8 mouse cellular contexts compared by ENCODE assay signal in the genomic region with DNA sequence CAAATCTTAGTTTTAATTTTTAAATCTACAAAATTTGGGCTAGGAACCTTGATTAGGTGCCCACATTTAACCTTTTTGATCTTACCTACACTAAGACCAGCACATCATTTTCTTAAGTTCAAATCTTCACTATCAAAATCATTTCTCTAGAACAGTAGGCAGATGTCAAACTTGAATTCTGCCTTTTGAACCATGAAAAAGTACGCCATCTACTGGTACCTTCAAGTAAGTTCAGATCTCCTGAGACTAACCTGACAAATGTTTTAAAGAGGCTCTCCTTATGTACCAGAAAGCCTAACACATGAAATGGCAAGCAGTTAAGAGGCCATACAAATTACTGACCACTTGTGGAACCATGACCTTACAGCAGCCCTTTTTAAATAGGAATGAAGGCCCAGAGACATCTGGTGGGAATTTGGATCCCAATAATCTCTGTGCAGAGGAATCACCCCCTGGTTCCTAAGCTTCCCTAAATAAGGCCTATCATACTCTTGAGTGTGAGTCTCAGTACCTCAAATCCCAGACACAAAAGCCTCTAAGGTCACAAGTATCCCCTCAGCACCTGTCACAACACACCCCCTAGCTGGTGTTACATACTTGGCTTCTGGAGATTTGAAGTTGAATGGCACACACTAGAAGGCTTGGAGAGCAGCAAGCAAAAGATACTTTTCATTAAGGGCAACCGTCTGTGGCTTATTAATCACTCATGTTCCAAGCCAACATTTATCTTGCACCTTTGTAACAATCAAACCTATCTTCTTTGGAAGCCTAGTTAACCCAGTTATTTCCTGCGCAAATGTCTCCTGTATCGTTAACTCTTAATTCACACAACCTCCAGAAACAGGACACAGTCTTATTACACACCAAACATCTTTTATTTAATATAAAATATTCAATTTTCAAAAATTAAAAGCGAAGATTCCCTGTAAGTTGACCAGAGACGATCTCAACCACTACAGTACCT.
A peak's percentile ranks its signal among the peaks of the same experiment; 100 is the strongest.
DNase-seq lines count a peak whose midpoint lies in the region; ATAC-seq and TF ChIP-seq lines count a peak whose summit lies in the region.

No protein-coding gene starts in this region.

- H3K4me1 ChIP-seq in MEL (ENCODE audit: control insufficient read depth in 1 of 2, insufficient read depth in 2 of 2, low read length in 2 of 2): peaks cover 0 to 13% of the 10 kb centered on the region in 2 experiments; a peak in 1 of 4 replicates
- no peaks in the 10 kb centered on the region for H3K4me1 ChIP-seq in intestine, postnatal 0 days (replicated peaks; ENCODE audit: control insufficient read depth, insufficient read depth, low read length)
- peaks cover 4% of the 10 kb centered on the region; the same call in 1 of the 2 replicates for H3K4me1 ChIP-seq in midbrain, postnatal 0 days (ENCODE audit: insufficient read depth, low read length)

- no peak for TF ChIP-seq RAD21 in MEL (IDR thresholded peaks at IDR 0.05; ENCODE audit: low read depth, low read length)

- TF ChIP-seq EP300 in MEL (IDR thresholded peaks at IDR 0.05; ENCODE audit: low read depth in 1 of 2, low read length in 2 of 2): no peak

- peak overlapping the region; percentile 81 for H3K9ac ChIP-seq in MEL (ENCODE audit: control insufficient read depth, low read depth, low read length, poor library complexity, severe bottlenecking)
- H3K9ac ChIP-seq in intestine, postnatal 0 days (ENCODE audit: low read depth, low read length): peak overlapping the region; percentile 81
- H3K9ac ChIP-seq in midbrain, postnatal 0 days (replicated peaks; ENCODE audit: low read length, poor library complexity, severe bottlenecking): peak overlapping the region; percentile 57

- TF ChIP-seq POLR2A in MEL (IDR thresholded peaks at IDR 0.05; ENCODE audit: control insufficient read depth in 1 of 2, insufficient read depth in 1 of 2, low read depth in 1 of 2, low read length in 2 of 2, poor library complexity in 1 of 2): peak in 1 of 2 experiments; percentile 28; a peak in 2 of 4 replicates

- H3K4me3 ChIP-seq in MEL (ENCODE audit: control insufficient read depth in 1 of 2, insufficient read depth in 1 of 2, low read depth in 2 of 2, low read length in 2 of 2): peak overlapping the region; percentile 73 to 85
- peak overlapping the region; percentile 87 for H3K4me3 ChIP-seq in intestine, postnatal 0 days (ENCODE audit: low read depth, low read length)
- H3K4me3 ChIP-seq in midbrain, postnatal 0 days (ENCODE audit: low read depth, low read length): peak overlapping the region; percentile 66

- peak; percentile 8 for DNase-seq in adrenal gland, adult 2 months
- no peak for DNase-seq in adrenal gland, postnatal 14 days
- DNase-seq in MEL (ENCODE audit: low read depth, low spot score): peak; percentile 73
- DNase-seq in midbrain, postnatal 0 days (ENCODE audit: low spot score): peak; percentile 62
- no peak for DNase-seq in gastrocnemius, adult 8-10 months (ENCODE audit: low spot score in 2 of 2)
- DNase-seq in right cerebral cortex, adult 2 months (ENCODE audit: low spot score in 2 of 2): no peak

- WGBS in intestine, postnatal 0 days: 3% methylated on average over 6 of the region's 6 CpGs
- WGBS in midbrain, postnatal 0 days: 7% methylated on average over 6 of the region's 6 CpGs

- peaks cover 16% of the 10 kb centered on the region for H3K79me2 ChIP-seq in MEL (ENCODE audit: control insufficient read depth, insufficient read depth, low read length, poor library complexity)

- H3K27me3 ChIP-seq in MEL (ENCODE audit: control insufficient read depth in 1 of 2, insufficient read depth in 2 of 2, low read length in 2 of 2): no peaks in the 10 kb centered on the region
- H3K27me3 ChIP-seq in intestine, postnatal 0 days (replicated peaks; ENCODE audit: control insufficient read depth, insufficient read depth, low read length): no peaks in the 10 kb centered on the region
- no peaks in the 10 kb centered on the region for H3K27me3 ChIP-seq in midbrain, postnatal 0 days (ENCODE audit: insufficient read depth, low read length)

- peak overlapping the region; percentile 80 for H3K27ac ChIP-seq in MEL (ENCODE audit: control insufficient read depth, low read depth, low read length)
- H3K27ac ChIP-seq in intestine, postnatal 0 days (ENCODE audit: low read depth, low read length): peak overlapping the region; percentile 99; the same call in 1 of the 2 replicates
- H3K27ac ChIP-seq in midbrain, postnatal 0 days (ENCODE audit: low read depth, low read length): 0 out of 2 replicates have a peak overlapping the region, but pooled peaks have one; percentile 12

- H3K4me2 ChIP-seq in intestine, postnatal 0 days (replicated peaks; ENCODE audit: low read depth): peak overlapping the region; percentile 65
- H3K4me2 ChIP-seq in midbrain, postnatal 0 days (ENCODE audit: low read depth, low read length, poor library complexity, severe bottlenecking): peak overlapping the region; percentile 66

- H3K36me3 ChIP-seq in MEL (ENCODE audit: control insufficient read depth in 1 of 2, insufficient read depth in 2 of 2, low read length in 2 of 2): peaks cover 6 to 19% of the 10 kb centered on the region in 2 experiments; a peak in 2 of 4 replicates
- no peaks in the 10 kb centered on the region; the same call in 1 of the 2 replicates for H3K36me3 ChIP-seq in intestine, postnatal 0 days (ENCODE audit: control insufficient read depth, insufficient read depth)
- H3K36me3 ChIP-seq in midbrain, postnatal 0 days (ENCODE audit: insufficient read depth, low read length): no peaks in the 10 kb centered on the region

- H3K9me3 ChIP-seq in MEL (replicated peaks; ENCODE audit: insufficient read depth, low read length): no peaks in the 10 kb centered on the region
- no peaks in the 10 kb centered on the region for H3K9me3 ChIP-seq in intestine, postnatal 0 days (ENCODE audit: control insufficient read depth)
- no peaks in the 10 kb centered on the region for H3K9me3 ChIP-seq in midbrain, postnatal 0 days (ENCODE audit: low read length)

- peak in 2 of 3 experiments; percentile 45 to 49; a peak in 4 of 6 replicates for TF ChIP-seq CTCF in MEL (IDR thresholded peaks at IDR 0.05 in 2 of 3, conservative IDR thresholded peaks at IDR 0.05 in 1 of 3; ENCODE audit: control insufficient read depth in 1 of 3, insufficient read depth in 1 of 3, low read depth in 2 of 3, low read length in 3 of 3, poor library complexity in 1 of 3, severe bottlenecking in 1 of 3)
- TF ChIP-seq CTCF in intestine, postnatal 0 days (IDR thresholded peaks at IDR 0.05; ENCODE audit: low read depth): peak; percentile 75
- peak; percentile 66 for TF ChIP-seq CTCF in midbrain, postnatal 0 days (IDR thresholded peaks at IDR 0.05)

- peak; percentile 26; the same call in 1 of the 2 replicates for ATAC-seq in erythroid progenitor cell, adult 5-6 weeks (replicated peaks; ENCODE audit: low FRiP score, poor library complexity, severe bottlenecking)
- ATAC-seq in intestine, postnatal 0 days: no peak
- no peak for ATAC-seq in midbrain, postnatal 0 days (ENCODE audit: low FRiP score)

TF ChIP-seq in MEL, 35 proteins besides CTCF, POLR2A, EP300 and RAD21:
- TF ChIP-seq CHD1 (IDR thresholded peaks at IDR 0.05; ENCODE audit: low read depth, low read length) (peak; percentile 98; the same call in 1 of the 2 replicates), RCOR1 (IDR thresholded peaks at IDR 0.05; ENCODE audit: low read depth, low read length) (no peak), SIN3A (IDR thresholded peaks at IDR 0.05; ENCODE audit: low read length) (peak; percentile 69), MYB (IDR thresholded peaks at IDR 0.05; ENCODE audit: low read depth, low read length) (peak; percentile 31; the same call in 1 of the 2 replicates), JUND (IDR thresholded peaks at IDR 0.05; ENCODE audit: low read depth, low read length) (peak; percentile 19; the same call in 1 of the 2 replicates), MXI1 (IDR thresholded peaks at IDR 0.05; ENCODE audit: low read depth, low read length) (no peak), SMC3 (IDR thresholded peaks at IDR 0.05; ENCODE audit: low read depth, low read length) (0 out of 2 replicates have a peak, but pooled peaks have one; percentile 11), BHLHE40 (IDR thresholded peaks at IDR 0.05; ENCODE audit: borderline replicate concordance, low read depth, low read length) (peak; percentile 37; the same call in 1 of the 2 replicates), NELFE (IDR thresholded peaks at IDR 0.05; ENCODE audit: low read depth, low read length) (peak; percentile 60), POLR2AphosphoS2 (IDR thresholded peaks at IDR 0.05; ENCODE audit: low read length) (peak; percentile 97), TBP (IDR thresholded peaks at IDR 0.05; ENCODE audit: low read depth, low read length) (peak; percentile 62), MYC (IDR thresholded peaks at IDR 0.05; ENCODE audit: low read depth, low read length) (peak; percentile 32; the same call in 1 of the 2 replicates), ZMIZ1 (IDR thresholded peaks at IDR 0.05; ENCODE audit: low read depth, low read length) (peak; percentile 60), MAZ (IDR thresholded peaks at IDR 0.05; ENCODE audit: low read depth, low read length) (no peak)

Comparison
In these comparisons a context has a peak if more than half of its experiments do, and no peak if none do; other contexts are left out.
1. DNase-seq: peak in adrenal gland, adult 2 months (single experiment), MEL (single experiment) and midbrain, postnatal 0 days (single experiment); none in adrenal gland, postnatal 14 days (single experiment), gastrocnemius, adult 8-10 months (0 of 2) and right cerebral cortex, adult 2 months (0 of 2).
2. H3K27ac ChIP-seq: peak in every context shown above with its lines; median percentile 99 in intestine, postnatal 0 days; 80 in MEL; 12 in midbrain, postnatal 0 days.
3. Peak in every context shown above with its lines, with median percentiles within 50 percentile points of each other: H3K4me3 ChIP-seq, H3K9ac ChIP-seq and CTCF ChIP-seq.